Mouse (Mus musculus) hindbrain, embryonic 12.5 days (tissue): ENCODE data around the gene Dpy19l1. TPM values are rescaled to one million over a fixed set of nuclear protein-coding genes. Genes with fewer than 3 reads are reported as not detected.

Experiments used
- ATAC-seq: fragments of 200-750 bp; cut with Nextera tagmentation; 2 replicates; pipeline ENCODE4 v1.8.0; 2017; ENCODE audit warnings: moderate TSS enrichment; ENCODE audit not compliant: low FRiP score
- H3K27ac ChIP-seq: fragments of 300-500 bp; sonication (generic); 2 replicates; pipeline ENCODE4 v1.5.1; 2016; ENCODE audit warnings: mild to moderate bottlenecking
- H3K27me3 ChIP-seq: fragments of 300-500 bp; sonication (generic); 2 replicates; pipeline ENCODE4 v1.6.1; 2016; ENCODE audit warnings: mild to moderate bottlenecking
- H3K36me3 ChIP-seq: fragments of 300-500 bp; sonication (generic); 2 replicates; pipeline ENCODE4 v1.6.1; 2016; ENCODE audit warnings: mild to moderate bottlenecking
- H3K4me1 ChIP-seq: fragments of 300-500 bp; sonication (generic); 2 replicates; pipeline ENCODE4 v1.6.1; 2016
- H3K4me2 ChIP-seq: fragments of 300-500 bp; sonication (generic); replicated peaks from 2 replicates; pipeline ENCODE4 v1.6.1; 2016; ENCODE audit warnings: mild to moderate bottlenecking
- H3K4me3 ChIP-seq: fragments of 300-500 bp; sonication (generic); 2 replicates; pipeline ENCODE4 v1.5.1; 2016; ENCODE audit warnings: mild to moderate bottlenecking
- H3K9ac ChIP-seq: fragments of 300-500 bp; sonication (generic); 2 replicates; pipeline ENCODE4 v1.6.1; 2016; ENCODE audit warnings: mild to moderate bottlenecking, moderate library complexity
- H3K9me3 ChIP-seq: fragments of 300-500 bp; sonication (generic); replicated peaks from 2 replicates; pipeline ENCODE4 v1.6.1; 2016; ENCODE audit warnings: mild to moderate bottlenecking
- WGBS: fragments of 180-500 bp; shearing (Covaris S2); methylation state at CpG from one replicate; pipeline ENCODE4 v1.1.7; 2016; 5-methylcytosine and 5-hydroxymethylcytosine counted together
- polyA plus RNA-seq: library from polyadenylated mRNA; unstranded; fragments of >200 nt; fragmentation: Nextera tagmentation; extraction: Ambion mirVana; gene quantifications from 2 replicates; pipeline ENCODE4 v1.2.1, GENCODE M21; 2016

The Dpy19l1 gene
- polyA plus RNA-seq, 1 experiment from 2014 or later: 16.3 TPM

DNA sequence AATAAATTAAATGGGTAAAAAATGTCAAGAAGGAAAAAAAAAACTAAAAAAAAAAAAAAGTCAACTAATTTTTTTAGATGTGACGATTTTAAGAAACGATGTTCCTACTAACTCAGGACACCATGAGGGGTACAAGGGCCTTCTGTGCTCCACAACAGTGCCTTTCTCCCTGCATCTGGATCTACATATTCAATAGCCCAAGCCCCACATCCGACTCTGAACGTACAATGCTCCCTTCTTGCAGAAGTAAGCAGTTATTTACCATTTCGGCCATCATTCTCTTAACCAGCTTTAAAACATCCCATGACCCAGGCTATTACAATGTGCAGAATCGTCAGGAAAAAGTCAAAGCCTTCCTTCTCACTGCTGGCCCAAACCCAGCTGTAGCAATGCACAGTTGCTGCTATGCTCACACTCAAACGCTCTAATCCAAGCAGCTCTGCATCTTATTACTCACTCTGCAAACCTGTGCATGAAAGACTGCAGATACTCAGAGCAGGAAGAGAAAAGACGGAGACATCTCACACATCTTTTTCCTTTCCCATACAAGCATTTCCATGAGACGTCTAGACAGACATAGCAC lies 41.5 kb downstream of the Dpy19l1 start:
- Histone ChIP-seq H3K4me2 (no peak overlapping the region), H3K27me3 (no peaks in the 10 kb centered on the region), H3K9me3 (no peaks in the 10 kb centered on the region), H3K4me1 (no peaks in the 10 kb centered on the region), H3K27ac (no peak overlapping the region), H3K4me3 (no peak overlapping the region), H3K36me3 (no peaks in the 10 kb centered on the region), H3K9ac (no peak overlapping the region)
- no peak for ATAC-seq
- 88% methylated on average over 9 of the region's 9 CpGs for WGBS

DNA sequence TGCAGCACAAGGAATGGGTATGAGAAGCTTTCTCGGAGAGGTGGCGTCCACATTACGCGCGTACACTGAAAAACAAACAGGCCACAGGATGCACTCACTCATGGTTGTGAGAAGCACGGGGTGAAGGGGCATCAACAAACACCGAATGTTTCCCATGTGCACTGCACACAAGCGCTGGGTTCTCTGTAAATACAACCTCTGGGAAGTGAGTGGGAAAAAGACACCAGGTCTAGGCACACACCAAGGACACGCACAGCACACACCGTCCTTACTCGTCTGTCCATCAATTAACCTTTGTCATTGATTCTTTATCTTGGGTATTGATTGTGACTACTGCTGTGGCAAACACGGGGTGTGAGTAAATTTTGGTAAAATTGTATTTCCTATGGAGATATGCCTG lies 49.1 kb downstream of the Dpy19l1 start:
- Histone ChIP-seq H3K9me3 (no peaks in the 10 kb centered on the region), H3K9ac (no peak overlapping the region), H3K27me3 (no peaks in the 10 kb centered on the region), H3K4me1 (no peaks in the 10 kb centered on the region), H3K27ac (no peak overlapping the region), H3K4me2 (no peak overlapping the region), H3K4me3 (no peak overlapping the region), H3K36me3 (no peaks in the 10 kb centered on the region)
- WGBS: 91% methylated on average over 12 of the region's 12 CpGs
- no peak for ATAC-seq

GRCm38 (mm10) chr9:24450976-24451375 lies 52.0 kb downstream of the Dpy19l1 start:
- H3K9ac ChIP-seq: no peak overlapping the region
- no peak overlapping the region for H3K27ac ChIP-seq
- no peak overlapping the region for H3K4me3 ChIP-seq
- H3K4me2 ChIP-seq: no peak overlapping the region
- no peaks in the 10 kb centered on the region for H3K4me1 ChIP-seq
- no peak for ATAC-seq
- no peaks in the 10 kb centered on the region for H3K27me3 ChIP-seq
- no peaks in the 10 kb centered on the region for H3K36me3 ChIP-seq
- no peaks in the 10 kb centered on the region for H3K9me3 ChIP-seq
- 94% methylated on average over 3 of the region's 3 CpGs for WGBS

- no peak overlapping the region for H3K9ac ChIP-seq
- H3K9me3 ChIP-seq: no peaks in the 10 kb centered on the region
- H3K4me2 ChIP-seq: no peak overlapping the region
- no peak overlapping the region for H3K4me3 ChIP-seq
- H3K4me1 ChIP-seq: no peaks in the 10 kb centered on the region
- H3K27me3 ChIP-seq: no peaks in the 10 kb centered on the region
- H3K36me3 ChIP-seq: no peaks in the 10 kb centered on the region
- no peak for ATAC-seq
- 87% methylated on average over 7 of the region's 7 CpGs for WGBS
- no peak overlapping the region for H3K27ac ChIP-seq
Observed at GRCm38 (mm10) chr9:24450524-24450923, 52.4 kb downstream of the Dpy19l1 start.

GRCm38 (mm10) chr9:24434901-24435300 lies 68.0 kb downstream of the Dpy19l1 start:
- H3K27me3 ChIP-seq: no peaks in the 10 kb centered on the region
- H3K4me3 ChIP-seq: no peak overlapping the region
- H3K4me2 ChIP-seq: no peak overlapping the region
- H3K36me3 ChIP-seq: no peaks in the 10 kb centered on the region
- no peak overlapping the region for H3K9ac ChIP-seq
- H3K4me1 ChIP-seq: no peaks in the 10 kb centered on the region
- WGBS: 54% methylated on average over 2 of the region's 2 CpGs
- H3K27ac ChIP-seq: no peak overlapping the region
- no peak for ATAC-seq
- H3K9me3 ChIP-seq: no peaks in the 10 kb centered on the region

GRCm38 (mm10) chr9:24429721-24430120 lies 73.2 kb downstream of the Dpy19l1 start:
- H3K27me3 ChIP-seq: no peaks in the 10 kb centered on the region
- no peak overlapping the region for H3K4me3 ChIP-seq
- no peaks in the 10 kb centered on the region for H3K4me1 ChIP-seq
- no peak for ATAC-seq
- H3K36me3 ChIP-seq: no peaks in the 10 kb centered on the region
- H3K27ac ChIP-seq: no peak overlapping the region
- no peaks in the 10 kb centered on the region for H3K9me3 ChIP-seq
- H3K4me2 ChIP-seq: no peak overlapping the region
- H3K9ac ChIP-seq: no peak overlapping the region

GRCm38 (mm10) chr9:24425679-24426078 lies 77.3 kb downstream of the Dpy19l1 start:
- no peak overlapping the region for H3K27ac ChIP-seq
- ATAC-seq: no peak
- 95% methylated on average over 1 of the region's 1 CpGs for WGBS
- H3K4me1 ChIP-seq: no peaks in the 10 kb centered on the region
- no peak overlapping the region for H3K9ac ChIP-seq
- H3K27me3 ChIP-seq: no peaks in the 10 kb centered on the region
- H3K4me2 ChIP-seq: no peak overlapping the region
- H3K4me3 ChIP-seq: no peak overlapping the region
- H3K36me3 ChIP-seq: peaks cover 8% of the 10 kb centered on the region
- no peaks in the 10 kb centered on the region for H3K9me3 ChIP-seq

GRCm38 (mm10) chr9:24423241-24423640 lies 79.7 kb downstream of the Dpy19l1 start:
- Histone ChIP-seq H3K4me3 (no peak overlapping the region), H3K9ac (no peak overlapping the region), H3K9me3 (no peaks in the 10 kb centered on the region), H3K36me3 (peaks cover 15% of the 10 kb centered on the region), H3K4me2 (no peak overlapping the region), H3K27ac (no peak overlapping the region), H3K27me3 (no peaks in the 10 kb centered on the region), H3K4me1 (no peaks in the 10 kb centered on the region)
- ATAC-seq: no peak
- 94% methylated on average over 8 of the region's 8 CpGs for WGBS

GRCm38 (mm10) chr9:24421888-24422287 lies 81.1 kb downstream of the Dpy19l1 start:
- H3K9me3 ChIP-seq: no peaks in the 10 kb centered on the region
- 73% methylated on average over 1 of the region's 1 CpGs for WGBS
- H3K4me1 ChIP-seq: no peaks in the 10 kb centered on the region
- H3K4me3 ChIP-seq: no peak overlapping the region
- peaks cover 15% of the 10 kb centered on the region for H3K36me3 ChIP-seq
- H3K27me3 ChIP-seq: no peaks in the 10 kb centered on the region
- H3K27ac ChIP-seq: no peak overlapping the region
- no peak overlapping the region for H3K4me2 ChIP-seq
- ATAC-seq: no peak
- H3K9ac ChIP-seq: no peak overlapping the region

GRCm38 (mm10) chr9:24421221-24421620 lies 81.7 kb downstream of the Dpy19l1 start:
- Histone ChIP-seq H3K27ac (no peak overlapping the region), H3K4me2 (no peak overlapping the region), H3K4me1 (no peaks in the 10 kb centered on the region), H3K9me3 (no peaks in the 10 kb centered on the region), H3K27me3 (no peaks in the 10 kb centered on the region), H3K4me3 (no peak overlapping the region), H3K9ac (no peak overlapping the region), H3K36me3 (peaks cover 15% of the 10 kb centered on the region)
- 85% methylated on average over 3 of the region's 3 CpGs for WGBS
- ATAC-seq: no peak

DNA sequence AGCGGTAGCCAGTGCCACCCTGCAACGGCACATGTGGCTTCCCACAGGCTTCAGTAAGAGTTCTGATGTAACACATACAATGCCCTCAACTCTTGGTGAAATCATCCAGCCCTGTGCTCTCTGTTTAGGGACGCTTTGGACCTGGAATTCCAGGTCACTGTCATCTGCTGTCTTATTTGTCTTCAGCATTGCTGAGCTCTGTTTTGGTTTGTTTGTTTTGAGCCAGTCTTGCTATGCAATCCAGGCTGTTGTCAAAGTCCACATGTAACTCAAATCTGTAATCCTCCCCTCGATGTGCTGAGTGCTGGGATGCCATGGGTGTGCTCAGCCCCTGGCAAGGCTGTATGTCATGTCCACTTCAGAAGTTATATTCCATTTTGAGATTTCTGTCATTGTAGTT lies 82.8 kb downstream of the Dpy19l1 start:
- no peak for ATAC-seq
- Histone ChIP-seq H3K9me3 (no peaks in the 10 kb centered on the region), H3K27me3 (no peaks in the 10 kb centered on the region), H3K27ac (no peak overlapping the region), H3K4me3 (no peak overlapping the region), H3K4me2 (no peak overlapping the region), H3K9ac (no peak overlapping the region), H3K36me3 (peaks cover 15% of the 10 kb centered on the region), H3K4me1 (no peaks in the 10 kb centered on the region)
- WGBS: 91% methylated on average over 4 of the region's 4 CpGs

DNA sequence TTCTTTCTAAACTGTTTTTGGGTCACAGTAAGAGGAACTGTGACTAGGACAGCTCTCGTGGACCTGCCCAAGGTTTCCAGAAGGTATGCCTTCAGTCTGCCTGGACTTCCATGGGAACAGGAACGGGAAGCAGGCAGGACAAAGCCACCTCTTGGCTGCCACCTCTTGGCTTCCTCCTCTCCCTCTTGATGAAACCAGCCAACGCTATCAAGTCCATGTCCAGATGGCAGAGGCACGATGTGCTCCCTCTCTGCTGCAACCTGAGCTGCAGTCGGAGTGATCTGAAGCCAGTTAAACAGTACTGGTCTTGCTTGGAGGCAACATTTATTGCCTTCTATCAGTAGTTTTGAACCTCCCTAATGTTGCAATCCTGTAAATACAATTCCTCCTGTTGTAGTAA lies 84.7 kb downstream of the Dpy19l1 start:
- H3K9me3 ChIP-seq: no peaks in the 10 kb centered on the region
- WGBS: 91% methylated on average over 5 of the region's 5 CpGs
- no peak for ATAC-seq
- no peak overlapping the region for H3K4me2 ChIP-seq
- no peak overlapping the region for H3K9ac ChIP-seq
- no peak overlapping the region for H3K4me3 ChIP-seq
- H3K36me3 ChIP-seq: peaks cover 10% of the 10 kb centered on the region
- H3K27me3 ChIP-seq: no peaks in the 10 kb centered on the region
- no peaks in the 10 kb centered on the region for H3K4me1 ChIP-seq
- H3K27ac ChIP-seq: no peak overlapping the region

- Histone ChIP-seq H3K27ac (no peak overlapping the region), H3K4me1 (no peaks in the 10 kb centered on the region), H3K9ac (no peak overlapping the region), H3K4me3 (no peak overlapping the region), H3K9me3 (no peaks in the 10 kb centered on the region), H3K4me2 (no peak overlapping the region), H3K36me3 (0 out of 2 replicates have a peak, but pooled peaks cover 4% of the 10 kb centered on the region), H3K27me3 (no peaks in the 10 kb centered on the region)
- WGBS: 97% methylated on average over 8 of the region's 8 CpGs
- no peak for ATAC-seq
Observed at GRCm38 (mm10) chr9:24411483-24411882, 91.5 kb downstream of the Dpy19l1 start.
